Mouse (Mus musculus) small intestine, adult 2 months (tissue): ENCODE data around the gene Clcnkb.

Experiments
- CTCF ChIP-seq: fragments of 200-500 bp; IDR thresholded peaks from 2 replicates; pipeline ENCODE4 v1.5.1; 2012; ENCODE audit warnings: low read depth, mild to moderate bottlenecking, control low read depth, inconsistent platforms, low read length, moderate library complexity, mixed read lengths; ENCODE audit not compliant: insufficient replicate concordance, insufficient read length; ENCODE audit errors: extremely low read depth
- POLR2A ChIP-seq: fragments of 200-500 bp; IDR thresholded peaks from 2 replicates; pipeline ENCODE4 v1.6.1; 2012; ENCODE audit warnings: low read depth, mild to moderate bottlenecking, control low read depth, inconsistent platforms, low read length, moderate library complexity

GRCm38 (mm10) chr4:141460481-141460880 lies 44.7 kb upstream of the Clcnkb start:
- TF ChIP-seq POLR2A (no peak), CTCF (no peak)
